Mouse (Mus musculus) kidney, adult 11 months (tissue): ENCODE measurements around the gene Rbfox3.
A peak's percentile ranks its signal among the peaks of the same experiment; 100 is the strongest.

ENCODE experiments used
- DNase-seq: peaks from one replicate; pipeline ENCODE4 v3.0.0; 2022

Gene Rbfox3

DNA sequence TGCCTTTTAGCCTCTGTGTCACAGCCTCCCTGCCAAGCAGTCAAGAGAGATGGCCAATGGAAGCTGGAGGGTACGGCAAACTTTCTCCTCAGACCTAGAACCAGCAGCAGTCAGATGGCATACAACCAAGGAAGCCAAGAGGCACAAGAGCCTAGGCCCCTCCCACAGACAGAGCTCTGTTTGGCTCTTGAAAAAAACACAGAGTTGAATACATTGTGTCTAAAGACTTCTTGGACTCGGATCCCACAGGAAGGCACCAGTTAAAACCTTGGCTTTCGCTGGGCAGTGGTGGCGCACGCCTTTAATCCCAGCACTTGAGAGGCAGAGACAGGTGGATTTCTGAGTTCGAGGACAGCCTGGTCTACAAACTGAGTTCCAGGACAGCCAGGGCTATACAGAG lies 7.1 kb downstream of the Rbfox3 start:
- no peak for DNase-seq

- DNase-seq, result no peak
Measured at GRCm38 (mm10) chr11:118899771-118900545, 11.4 kb downstream of the Rbfox3 start.

DNA sequence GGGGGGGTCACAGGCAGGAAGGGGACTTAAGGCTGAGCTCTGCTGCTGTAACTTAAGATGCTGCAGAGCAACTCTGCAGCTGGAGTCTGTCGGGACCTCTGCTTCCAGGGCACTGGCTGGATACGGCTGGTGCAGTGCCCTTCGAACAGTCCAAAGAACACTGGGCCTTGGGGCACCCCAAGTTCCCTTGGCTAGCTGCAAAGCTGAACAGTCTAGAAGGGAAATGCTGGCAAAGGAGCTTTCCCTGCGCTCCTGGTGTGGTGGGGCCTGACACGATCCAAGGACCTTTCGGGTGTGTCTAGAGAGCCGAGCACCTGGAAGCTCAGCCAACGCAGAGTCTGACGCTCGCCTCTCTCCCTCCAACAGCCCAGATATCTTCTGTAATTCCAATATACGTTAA lies 12.8 kb downstream of the Rbfox3 start:
- peak; percentile 14 for DNase-seq

DNA sequence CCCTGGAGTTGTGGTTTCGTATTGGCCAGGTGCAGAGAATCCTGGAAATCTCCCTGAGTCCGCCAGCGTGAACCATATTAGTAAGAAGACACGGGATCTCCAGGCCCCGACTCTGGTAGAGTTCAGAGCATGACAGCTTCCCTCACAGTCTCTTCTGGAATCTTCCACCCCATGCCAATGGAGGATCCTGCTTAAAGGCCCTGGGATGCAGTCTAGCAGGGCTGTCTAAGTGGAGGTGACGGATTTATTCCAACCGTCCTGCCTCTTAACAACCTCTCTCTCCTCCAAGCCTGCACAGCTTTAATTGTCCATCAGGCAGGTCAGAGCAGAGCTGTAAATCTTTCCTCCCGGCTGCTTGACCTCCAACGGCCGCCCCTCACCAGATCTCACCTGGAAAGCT lies 13.2 kb downstream of the Rbfox3 start:
- DNase-seq, result no peak

- DNase-seq, result no peak
Measured at GRCm38 (mm10) chr11:118897114-118897841, 14.1 kb downstream of the Rbfox3 start.

DNA sequence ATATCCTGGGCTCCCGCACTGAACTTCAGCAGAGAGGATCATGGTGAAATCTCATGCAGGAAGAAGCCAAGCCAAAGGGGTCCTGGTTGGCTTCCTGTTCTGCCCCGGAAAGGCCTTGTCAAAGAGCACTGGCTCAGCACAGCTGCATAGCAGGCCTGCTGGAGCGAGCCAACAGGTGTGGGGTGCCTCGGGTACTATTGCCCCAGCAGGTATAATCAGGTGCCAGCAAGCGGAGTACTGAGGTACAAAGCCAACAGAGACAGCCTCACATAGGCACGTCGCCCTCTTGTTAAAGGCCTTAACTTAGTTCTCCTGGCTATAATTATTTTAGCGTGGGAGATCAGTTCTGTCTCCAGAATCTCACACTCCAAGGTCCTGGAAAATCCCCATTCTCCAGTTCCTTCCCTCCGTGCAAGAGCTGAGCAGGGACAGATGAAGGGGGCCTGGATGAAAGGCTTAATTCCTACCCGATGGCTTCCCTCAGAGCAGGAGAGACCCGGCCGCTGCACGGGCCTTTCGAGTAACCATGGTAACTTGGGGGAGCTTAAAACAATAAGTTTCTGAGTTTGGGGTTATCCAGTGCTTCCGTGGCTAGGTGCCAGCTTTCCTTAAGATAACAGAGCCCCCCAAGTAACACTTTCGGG lies 15.2 kb downstream of the Rbfox3 start:
- DNase-seq, result no peak

DNA sequence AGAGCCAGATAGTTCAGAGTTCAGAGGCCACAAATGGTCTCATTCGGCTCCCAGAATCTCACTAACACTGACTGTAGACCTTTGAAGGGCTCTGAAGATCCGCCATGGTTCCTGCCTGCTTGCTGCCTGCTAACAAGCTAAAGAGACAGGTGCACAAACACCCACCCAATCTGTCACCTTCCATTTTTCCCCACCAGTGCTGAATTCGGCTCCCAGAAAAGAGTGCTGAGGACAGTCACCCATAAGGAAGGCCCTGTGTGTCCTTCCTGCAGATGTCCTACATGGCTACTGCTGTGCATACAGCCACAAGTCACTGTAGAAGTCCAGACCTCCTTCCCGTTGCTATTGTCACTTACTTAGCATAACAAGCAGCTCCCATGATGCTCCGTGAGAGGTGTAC lies 16.6 kb downstream of the Rbfox3 start:
- no peak for DNase-seq

GRCm38 (mm10) chr11:118894196-118894595 lies 17.2 kb downstream of the Rbfox3 start:
- DNase-seq, result no peak

DNA sequence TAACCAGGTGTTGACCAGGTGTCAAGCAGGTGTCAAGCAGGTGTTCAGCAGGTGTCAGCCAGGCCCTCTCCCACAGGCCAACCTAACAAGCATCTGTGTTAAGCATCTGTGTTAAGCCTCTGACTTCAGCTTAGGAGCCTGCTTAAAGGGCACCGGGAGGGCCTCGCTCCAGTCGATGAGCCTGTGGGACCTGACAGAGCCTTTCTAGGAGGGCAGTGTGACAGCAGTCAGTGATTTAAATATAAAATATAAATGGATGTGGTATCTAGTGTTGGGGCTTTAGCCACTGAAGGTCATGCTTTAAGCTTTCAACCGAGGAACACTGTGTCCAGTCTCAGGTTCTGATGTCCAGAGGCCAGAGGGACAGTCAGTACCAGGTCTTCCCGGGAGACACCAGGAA lies 18.5 kb downstream of the Rbfox3 start:
- no peak for DNase-seq

- DNase-seq, result no peak
Measured at GRCm38 (mm10) chr11:118891516-118891915, 19.9 kb downstream of the Rbfox3 start.

- no peak for DNase-seq
Measured at GRCm38 (mm10) chr11:118890992-118891398, 20.4 kb downstream of the Rbfox3 start.

DNA sequence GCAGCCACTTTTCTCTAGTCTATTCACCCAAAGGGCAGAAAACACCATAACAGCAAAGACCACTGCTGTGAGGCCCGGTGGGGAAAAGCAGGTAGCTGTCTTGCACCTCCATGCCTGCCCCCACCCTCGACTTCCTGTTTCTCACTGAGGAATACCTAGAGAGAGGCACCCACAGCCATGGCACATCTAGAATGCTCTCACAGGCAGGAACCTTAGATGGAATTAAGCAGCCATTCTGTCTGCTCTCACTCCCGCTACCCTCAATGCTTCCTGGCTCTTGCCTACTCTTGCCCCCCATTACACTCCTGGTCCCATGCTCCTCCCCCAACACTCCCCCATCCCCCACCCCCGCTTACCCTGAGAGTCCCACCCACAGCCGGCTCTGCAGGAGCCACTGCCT lies 20.9 kb downstream of the Rbfox3 start:
- DNase-seq, result no peak

- DNase-seq, result no peak
Measured at GRCm38 (mm10) chr11:118889500-118889899, 21.9 kb downstream of the Rbfox3 start.

- no peak for DNase-seq
Measured at GRCm38 (mm10) chr11:118888426-118888825, 23.0 kb downstream of the Rbfox3 start.

DNA sequence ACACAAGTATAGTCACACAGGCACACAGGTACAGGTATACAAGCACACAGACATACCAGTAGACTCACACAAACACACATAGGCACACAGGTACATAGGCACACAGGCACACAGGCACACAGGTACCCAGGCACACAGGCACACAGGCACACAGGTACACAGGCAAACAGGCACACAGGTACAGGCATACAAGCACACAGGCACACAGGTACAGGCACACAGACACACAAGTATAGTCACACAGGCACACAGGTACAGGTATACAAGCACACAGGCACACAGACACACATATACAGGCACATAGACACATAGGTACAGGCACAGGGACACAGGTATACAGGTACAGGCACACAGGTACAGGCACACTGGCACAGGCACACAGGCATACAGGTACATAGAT lies 24.2 kb downstream of the Rbfox3 start:
- no peak for DNase-seq

DNA sequence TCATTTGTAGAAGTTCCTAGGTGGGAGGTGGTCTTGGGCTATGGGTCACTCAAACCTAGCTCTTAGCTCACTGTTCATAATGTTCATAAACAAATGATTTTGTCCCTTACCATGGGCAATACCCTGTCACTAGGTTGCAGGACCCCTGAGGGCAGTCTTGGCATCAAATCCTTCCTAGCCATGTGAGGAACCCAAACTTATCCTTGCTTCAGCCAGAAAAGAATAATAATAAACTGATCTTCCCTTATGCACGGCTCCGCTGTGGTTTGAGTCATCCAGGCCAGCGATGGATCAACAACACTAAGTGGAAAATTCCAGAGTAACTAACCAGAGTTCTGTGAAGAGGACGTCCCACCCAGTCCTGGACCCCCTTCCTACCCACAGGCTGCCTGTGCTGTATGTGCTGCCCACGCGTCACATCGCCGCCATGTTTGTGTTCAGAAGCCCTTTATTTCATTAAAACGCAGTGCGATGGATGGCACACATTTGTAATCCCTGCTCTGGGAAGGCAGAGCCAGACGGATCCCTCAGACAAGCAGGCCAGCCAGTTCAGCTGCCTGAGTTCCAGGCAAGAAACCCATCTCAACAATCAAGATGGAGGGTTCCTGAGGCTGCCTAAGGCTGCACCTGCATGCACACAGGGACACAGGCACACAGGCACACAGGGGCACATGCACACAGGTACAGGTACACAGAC lies 25.0 kb downstream of the Rbfox3 start:
- DNase-seq, result no peak

DNA sequence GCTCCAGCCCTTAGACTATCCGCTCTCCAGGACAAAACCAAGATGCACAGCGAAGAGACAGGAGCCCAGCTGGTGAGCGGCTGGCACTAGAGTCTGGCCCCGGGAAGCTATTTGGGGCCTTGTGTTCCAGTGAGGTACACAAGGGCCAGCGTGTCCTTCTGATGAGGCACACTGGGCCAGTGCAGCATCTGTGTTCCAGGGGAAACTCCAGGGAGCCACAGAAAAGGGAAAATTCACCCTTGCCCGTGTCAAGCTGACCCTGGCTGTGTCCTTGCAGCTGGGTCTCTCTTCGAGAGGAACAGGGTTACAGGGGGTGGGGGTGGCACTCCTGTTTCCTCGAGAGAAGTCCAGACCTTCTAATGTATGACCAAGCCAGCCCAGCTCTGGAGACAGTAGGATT lies 25.8 kb downstream of the Rbfox3 start:
- DNase-seq, result no peak

DNA sequence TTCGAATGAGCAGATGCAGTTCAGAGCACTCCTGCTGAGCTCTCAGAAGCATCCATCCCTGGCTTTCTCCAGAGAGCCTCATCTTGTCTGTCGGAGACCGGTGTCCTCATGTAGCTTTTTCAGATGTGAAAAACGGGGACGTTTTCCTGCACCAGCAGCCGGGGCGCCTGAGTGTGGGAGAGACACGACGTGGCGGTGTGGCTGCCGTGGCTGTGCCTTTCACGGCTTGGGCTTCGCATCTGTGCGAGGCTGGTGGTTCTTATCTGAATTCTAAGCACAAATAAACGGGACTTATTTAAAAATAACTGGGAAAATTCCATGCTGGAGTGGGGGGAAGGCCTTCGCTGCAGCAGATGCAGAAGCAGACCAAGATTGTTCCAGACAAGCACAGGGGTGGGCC lies 26.3 kb downstream of the Rbfox3 start:
- DNase-seq, result no peak

GRCm38 (mm10) chr11:118883143-118883542 lies 28.3 kb downstream of the Rbfox3 start:
- DNase-seq, result no peak

DNA sequence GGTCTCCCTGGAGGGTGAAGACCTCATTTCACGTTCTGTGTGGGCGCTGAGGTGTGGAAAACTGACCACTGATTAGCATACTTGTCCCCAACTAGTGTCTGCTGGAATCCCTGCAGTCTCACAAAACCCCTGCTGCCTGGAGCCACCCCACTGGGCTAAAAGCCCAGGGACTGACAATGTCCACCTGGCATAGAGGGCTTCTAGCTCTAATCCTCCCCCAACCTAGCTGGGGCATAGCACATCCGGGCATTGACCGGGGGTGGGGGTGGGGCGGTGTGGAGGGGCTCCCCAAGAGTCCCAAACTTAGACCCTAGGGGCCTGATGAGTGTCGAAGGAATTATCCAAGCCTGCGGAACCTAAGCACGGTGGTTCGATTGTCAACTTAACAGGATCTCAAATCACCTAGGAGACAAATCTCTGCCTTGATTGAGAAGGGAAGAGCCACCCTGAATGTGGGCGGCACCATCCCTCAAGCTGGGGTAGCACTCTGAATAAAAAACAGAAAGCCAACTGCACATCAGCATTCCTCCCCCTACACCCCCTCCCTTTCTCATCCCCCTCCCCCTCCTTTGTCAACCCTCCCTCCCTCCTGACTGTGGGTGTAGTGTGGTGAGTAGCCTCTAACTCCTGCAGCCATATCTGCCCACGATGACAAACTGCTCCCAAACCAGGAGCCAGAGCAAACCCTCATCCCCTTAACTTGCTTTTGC lies 29.5 kb downstream of the Rbfox3 start:
- DNase-seq, result no peak

GRCm38 (mm10) chr11:118879466-118880150 lies 31.8 kb downstream of the Rbfox3 start:
- no peak for DNase-seq

DNA sequence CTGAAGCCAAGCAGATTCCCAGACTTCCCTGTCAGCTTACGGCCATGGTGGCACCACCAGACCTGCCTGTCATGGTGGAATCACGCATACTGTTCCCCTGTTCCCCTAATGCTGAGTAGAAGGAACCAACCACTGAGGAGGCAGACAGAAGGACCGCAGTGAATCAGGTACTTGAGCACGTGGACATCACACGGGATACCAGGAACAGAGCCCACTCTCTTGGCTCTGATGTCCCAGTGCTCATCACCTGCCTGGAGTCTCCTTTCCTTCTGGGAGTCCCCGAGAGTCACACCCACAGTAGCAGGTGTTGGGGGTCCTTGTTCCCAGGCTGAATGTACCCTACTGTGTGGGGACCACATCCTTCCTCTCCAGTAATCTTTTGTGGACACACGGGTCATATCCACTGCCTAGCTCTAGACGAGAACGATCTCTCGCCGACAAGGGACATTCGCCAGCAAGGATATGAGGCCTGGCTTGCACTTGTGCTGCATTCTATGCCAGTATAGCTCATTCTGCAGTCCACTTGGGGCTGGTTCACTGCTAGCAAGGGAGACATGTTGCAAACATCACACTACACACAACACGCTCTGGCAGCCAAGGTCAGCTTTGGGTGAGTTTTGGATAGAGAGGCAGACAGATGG lies 32.7 kb downstream of the Rbfox3 start:
- DNase-seq, result no peak
